Mouse (Mus musculus) neural tube, embryonic 15.5 days (tissue): ENCODE data around the gene Prkar1a. TPM values are rescaled to one million over a fixed set of nuclear protein-coding genes. Genes with fewer than 3 reads are reported as not detected.
A peak's percentile ranks its signal among the peaks of the same experiment; 100 is the strongest.

Experiments
- ATAC-seq: fragments of 200-750 bp; cut with Nextera tagmentation; 2 replicates; pipeline ENCODE4 v1.8.0; 2017; ENCODE audit warnings: mild to moderate bottlenecking, moderate TSS enrichment, moderate library complexity; ENCODE audit not compliant: low FRiP score
- H3K27ac ChIP-seq: fragments of 300-500 bp; sonication (generic); replicated peaks from 2 replicates; pipeline ENCODE4 v1.5.1; 2015; ENCODE audit warnings: mild to moderate bottlenecking, inconsistent platforms
- H3K27me3 ChIP-seq: fragments of 300-500 bp; sonication (generic); replicated peaks from 2 replicates; pipeline ENCODE4 v1.6.1; 2015; ENCODE audit warnings: inconsistent platforms
- H3K36me3 ChIP-seq: fragments of 300-500 bp; sonication (generic); 2 replicates; pipeline ENCODE4 v1.6.1; 2015; ENCODE audit warnings: inconsistent platforms
- H3K4me1 ChIP-seq: fragments of 300-500 bp; sonication (generic); 2 replicates; pipeline ENCODE4 v1.6.1; 2015; ENCODE audit warnings: inconsistent platforms
- H3K4me2 ChIP-seq: fragments of 300-500 bp; sonication (generic); 2 replicates; pipeline ENCODE4 v1.6.1; 2015; ENCODE audit warnings: inconsistent platforms, mild to moderate bottlenecking, moderate library complexity
- H3K4me3 ChIP-seq: fragments of 300-500 bp; sonication (generic); replicated peaks from 2 replicates; pipeline ENCODE4 v1.5.1; 2015; ENCODE audit warnings: mild to moderate bottlenecking, inconsistent platforms
- H3K9ac ChIP-seq: fragments of 300-500 bp; sonication (generic); replicated peaks from 2 replicates; pipeline ENCODE4 v1.6.1; 2015; ENCODE audit warnings: mild to moderate bottlenecking, inconsistent platforms
- H3K9me3 ChIP-seq: fragments of 300-500 bp; sonication (generic); replicated peaks from 2 replicates; pipeline ENCODE4 v1.6.1; 2016; ENCODE audit warnings: inconsistent platforms
- WGBS: fragments of 180-500 bp; shearing (Covaris S2); methylation state at CpG from one replicate; pipeline ENCODE4 v1.1.7; 2015; ENCODE audit warnings: mixed read lengths; 5-methylcytosine and 5-hydroxymethylcytosine counted together
- polyA plus RNA-seq: library from polyadenylated mRNA; unstranded; fragments of >200 nt; fragmentation: Nextera tagmentation; extraction: Ambion mirVana; gene quantifications from 2 replicates; pipeline ENCODE4 v1.2.1, GENCODE M21; 2015

Gene Prkar1a
- polyA plus RNA-seq, 1 experiment from 2014 or later = 451 TPM

- no peaks in the 10 kb centered on the region for H3K27me3 ChIP-seq
- WGBS = 70% methylated on average over 17 of the region's 17 CpGs
- H3K9me3 ChIP-seq = no peaks in the 10 kb centered on the region
- H3K4me1 ChIP-seq = peaks cover 26% of the 10 kb centered on the region
- ATAC-seq = no peak
- H3K9ac ChIP-seq = no peak overlapping the region
- H3K27ac ChIP-seq = peak overlapping the region; percentile 45; the same call in 1 of the 2 replicates
- H3K4me3 ChIP-seq = no peak overlapping the region
- H3K36me3 ChIP-seq = no peaks in the 10 kb centered on the region
- H3K4me2 ChIP-seq = no peak overlapping the region
Observed at GRCm38 (mm10) chr11:109714341-109715247, 65.4 kb downstream of the Prkar1a start.

- H3K9me3 ChIP-seq = no peaks in the 10 kb centered on the region
- no peak overlapping the region for H3K4me3 ChIP-seq
- H3K36me3 ChIP-seq = no peaks in the 10 kb centered on the region
- WGBS = 89% methylated on average over 12 of the region's 12 CpGs
- H3K9ac ChIP-seq = no peak overlapping the region
- no peak overlapping the region for H3K27ac ChIP-seq
- H3K27me3 ChIP-seq = no peaks in the 10 kb centered on the region
- H3K4me1 ChIP-seq = peaks cover 30% of the 10 kb centered on the region
- ATAC-seq = no peak
- no peak overlapping the region for H3K4me2 ChIP-seq
Observed at GRCm38 (mm10) chr11:109715311-109715781, 66.1 kb downstream of the Prkar1a start.

GRCm38 (mm10) chr11:109716981-109717380 is 67.8 kb downstream of the Prkar1a start:
- Histone ChIP-seq H3K9ac (no peak overlapping the region), H3K4me3 (no peak overlapping the region)

GRCm38 (mm10) chr11:109717448-109717847 is 68.2 kb downstream of the Prkar1a start:
- Histone ChIP-seq H3K4me1 (peaks cover 47% of the 10 kb centered on the region), H3K27me3 (peaks cover 5% of the 10 kb centered on the region; the same call in 1 of the 2 replicates), H3K4me2 (no peak overlapping the region), H3K36me3 (no peaks in the 10 kb centered on the region), H3K27ac (no peak overlapping the region), H3K9me3 (no peaks in the 10 kb centered on the region), H3K4me3 (no peak overlapping the region), H3K9ac (no peak overlapping the region)
- ATAC-seq = no peak
- WGBS = 86% methylated on average over 5 of the region's 5 CpGs

More at GRCm38 (mm10) chr11:109716981-109717380, 67.8 kb downstream of the Prkar1a start:
- ATAC-seq = no peak
- Histone ChIP-seq H3K27me3 (peaks cover 5% of the 10 kb centered on the region; the same call in 1 of the 2 replicates), H3K4me1 (peaks cover 43% of the 10 kb centered on the region), H3K4me2 (no peak overlapping the region), H3K9me3 (no peaks in the 10 kb centered on the region), H3K27ac (no peak overlapping the region), H3K36me3 (no peaks in the 10 kb centered on the region)
- WGBS = 70% methylated on average over 7 of the region's 7 CpGs

- Histone ChIP-seq H3K27me3 (peaks cover 5% of the 10 kb centered on the region; the same call in 1 of the 2 replicates), H3K4me2 (peak overlapping the region; percentile 99; the same call in 1 of the 2 replicates), H3K4me1 (peaks cover 53% of the 10 kb centered on the region), H3K36me3 (no peaks in the 10 kb centered on the region), H3K4me3 (no peak overlapping the region), H3K9ac (no peak overlapping the region), H3K9me3 (no peaks in the 10 kb centered on the region), H3K27ac (no peak overlapping the region)
- ATAC-seq = no peak
- 81% methylated on average over 15 of the region's 15 CpGs for WGBS
Observed at GRCm38 (mm10) chr11:109717966-109718895, 69.0 kb downstream of the Prkar1a start.

Other genes with a start within 250 kb of the Prkar1a start
- gene 9930022D16Rik, start 235.5 kb upstream of the Prkar1a start, polyA plus RNA-seq = 0.05 TPM in 1 of 2 replicates, not detected in the other
- gene Amz2, start 223.5 kb upstream of the Prkar1a start, polyA plus RNA-seq = 50.1 and 50.7 TPM in 2 replicates
- 2.8 and 3.2 TPM in 2 replicates for gene Arsg, start 176.0 kb upstream of the Prkar1a start, polyA plus RNA-seq
- gene Slc16a6, start 175.8 kb upstream of the Prkar1a start, polyA plus RNA-seq = 3.7 and 4.2 TPM in 2 replicates
- 16.7 and 22.5 TPM in 2 replicates for gene Wipi1, start 37.4 kb upstream of the Prkar1a start, polyA plus RNA-seq
- 6.6 and 8.0 TPM in 2 replicates for gene Fam20a, start 72.9 kb downstream of the Prkar1a start, polyA plus RNA-seq
- gene 1700012B07Rik, start 178.6 kb downstream of the Prkar1a start, polyA plus RNA-seq = not detected in 2 replicates